Mouse (Mus musculus): ENCODE measurements around the gene Palm3. TPM values are rescaled to one million over a fixed set of nuclear protein-coding genes. Genes with fewer than 3 reads are reported as not detected.
A peak's percentile ranks its signal among the peaks of the same experiment; 100 is the strongest.

Palm3 gene
- polyA plus RNA-seq, 1 experiment from 2014 or later = 0.30 TPM

DNA sequence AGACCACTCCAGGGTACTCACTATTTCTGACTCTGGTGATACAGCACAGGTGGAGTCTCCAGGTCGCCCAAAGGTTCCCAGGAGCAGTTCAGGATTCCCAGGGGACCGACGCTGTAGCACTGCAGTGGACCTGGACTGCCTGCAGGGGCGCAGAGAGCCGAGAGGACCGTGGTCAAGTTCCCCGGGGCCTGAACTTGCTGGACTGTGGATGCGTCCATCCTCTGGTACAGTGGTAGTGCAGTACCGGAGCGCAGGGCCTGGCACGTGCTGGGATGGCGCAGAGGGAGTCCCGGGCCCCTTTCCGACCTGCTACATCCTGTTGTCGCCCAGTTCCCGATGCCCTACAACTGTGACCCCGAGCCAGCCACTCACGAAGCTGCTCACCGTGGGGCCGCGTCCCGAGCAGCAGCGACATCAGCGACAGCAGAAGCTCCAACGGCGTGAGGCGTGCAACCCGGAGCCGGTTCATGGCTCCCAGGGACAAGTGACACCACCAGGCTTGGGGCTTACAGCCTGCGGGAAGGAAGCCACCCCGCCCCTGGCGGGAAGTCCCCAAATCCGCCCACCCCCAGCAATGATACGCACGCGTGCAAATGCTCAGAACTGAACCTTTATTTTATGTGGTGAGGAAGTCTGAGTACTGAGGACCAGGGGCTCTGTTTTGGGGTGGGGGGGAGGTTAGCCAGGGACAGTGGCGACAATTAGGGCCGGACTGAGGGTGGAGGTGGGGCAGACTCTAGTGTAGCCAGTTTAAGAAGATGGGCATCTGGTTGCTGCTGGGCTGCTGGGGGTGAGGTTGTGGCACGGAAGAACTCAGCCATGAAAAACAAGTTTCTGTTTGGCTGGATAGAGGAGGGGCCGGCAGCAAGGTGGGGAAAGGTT is 21.0 kb downstream of the Palm3 start, which contains the start of gene Il27ra:
TSS of gene Il27ra (minus strand) at position 524 of the 882 bp plus-strand sequence.
- H3K27ac ChIP-seq (ENCODE audit: low read depth, low read length) = no peak within 1 kb of the TSS
- TF ChIP-seq CTCF (IDR thresholded peaks at IDR 0.05; ENCODE audit: low read depth) = peak; percentile 85
- H3K4me2 ChIP-seq (replicated peaks; ENCODE audit: low read depth) = peak within 1 kb of the TSS; percentile 63
- H3K9me3 ChIP-seq (ENCODE audit: control insufficient read depth) = no peaks in the 10 kb centered on the region
- WGBS = 10% methylated on average over 40 of the region's 40 CpGs
- peak within 1 kb of the TSS; percentile 28 for H3K4me3 ChIP-seq (ENCODE audit: low read depth, low read length)
- no peaks in the 10 kb centered on the region for H3K36me3 ChIP-seq (ENCODE audit: control insufficient read depth, insufficient read depth)
- peaks cover 31% of the 10 kb centered on the region for H3K27me3 ChIP-seq (replicated peaks; ENCODE audit: control insufficient read depth, insufficient read depth, low read length)
- H3K4me1 ChIP-seq (replicated peaks; ENCODE audit: control insufficient read depth, insufficient read depth, low read length) = no peaks in the 10 kb centered on the region
- H3K9ac ChIP-seq (ENCODE audit: low read depth, low read length) = no peak within 1 kb of the TSS
- peak; percentile 62 for ATAC-seq

DNA sequence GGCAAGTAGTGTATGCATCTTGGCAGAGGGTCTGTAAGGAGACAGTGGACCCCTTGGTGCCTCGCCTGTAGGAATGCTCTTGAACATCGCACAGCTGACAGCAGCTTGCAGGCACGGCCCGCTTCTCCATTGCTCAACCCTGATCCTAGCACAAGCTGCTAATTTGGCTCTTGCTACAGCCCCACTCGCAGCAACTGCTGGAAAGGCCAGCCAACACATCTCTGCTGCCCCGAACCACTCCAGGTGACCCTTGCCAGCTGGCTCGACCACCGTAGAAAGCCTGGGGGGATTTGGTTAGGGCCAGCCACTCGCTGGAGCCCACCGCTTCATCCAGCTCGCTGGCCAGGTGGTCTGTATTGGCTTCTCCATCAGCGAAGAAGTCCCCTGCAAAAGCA is 21.7 kb downstream of the Palm3 start:
- Histone ChIP-seq H3K9ac (ENCODE audit: low read depth, low read length) (no peak overlapping the region), H3K4me2 (replicated peaks; ENCODE audit: low read depth) (peak overlapping the region; percentile 63), H3K27me3 (replicated peaks; ENCODE audit: control insufficient read depth, insufficient read depth, low read length) (peaks cover 31% of the 10 kb centered on the region), H3K36me3 (ENCODE audit: control insufficient read depth, insufficient read depth) (no peaks in the 10 kb centered on the region), H3K27ac (ENCODE audit: low read depth, low read length) (no peak overlapping the region), H3K4me3 (ENCODE audit: low read depth, low read length) (no peak overlapping the region), H3K4me1 (replicated peaks; ENCODE audit: control insufficient read depth, insufficient read depth, low read length) (no peaks in the 10 kb centered on the region), H3K9me3 (ENCODE audit: control insufficient read depth) (no peaks in the 10 kb centered on the region)
- TF ChIP-seq CTCF (IDR thresholded peaks at IDR 0.05; ENCODE audit: low read depth) = no peak
- ATAC-seq = no peak
- WGBS = 52% methylated on average over 12 of the region's 12 CpGs

DNA sequence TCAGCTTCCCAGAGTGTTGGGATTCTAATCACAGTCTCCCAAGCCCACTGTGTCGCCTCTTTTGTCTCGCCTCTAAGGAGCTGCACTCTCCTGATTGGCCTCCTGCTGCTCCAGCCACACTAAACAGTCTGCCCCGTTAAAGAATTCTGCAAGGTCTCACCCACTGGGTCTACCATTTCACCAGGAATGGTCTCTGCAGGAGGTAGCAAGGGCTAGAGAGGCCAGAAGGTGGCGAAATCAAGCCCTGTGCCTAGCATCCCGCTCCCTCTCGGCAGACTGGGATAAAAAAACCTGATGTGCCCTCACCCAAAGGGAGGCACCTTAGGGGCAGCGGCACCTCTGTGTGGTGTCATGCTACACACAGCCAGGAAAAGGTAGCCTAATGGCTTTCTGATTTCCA is 22.8 kb downstream of the Palm3 start:
- Histone ChIP-seq H3K27ac (ENCODE audit: low read depth, low read length) (no peak overlapping the region), H3K4me3 (ENCODE audit: low read depth, low read length) (no peak overlapping the region), H3K4me2 (replicated peaks; ENCODE audit: low read depth) (no peak overlapping the region), H3K36me3 (ENCODE audit: control insufficient read depth, insufficient read depth) (no peaks in the 10 kb centered on the region), H3K9ac (ENCODE audit: low read depth, low read length) (no peak overlapping the region), H3K4me1 (replicated peaks; ENCODE audit: control insufficient read depth, insufficient read depth, low read length) (no peaks in the 10 kb centered on the region), H3K9me3 (ENCODE audit: control insufficient read depth) (no peaks in the 10 kb centered on the region), H3K27me3 (replicated peaks; ENCODE audit: control insufficient read depth, insufficient read depth, low read length) (peaks cover 31% of the 10 kb centered on the region)
- whole genome bisulfite sequencing = 28% methylated on average over 7 of the region's 7 CpGs
- TF ChIP-seq CTCF (IDR thresholded peaks at IDR 0.05; ENCODE audit: low read depth) = peak; percentile 29; the same call in 1 of the 2 replicates
- no peak for ATAC-seq

DNA sequence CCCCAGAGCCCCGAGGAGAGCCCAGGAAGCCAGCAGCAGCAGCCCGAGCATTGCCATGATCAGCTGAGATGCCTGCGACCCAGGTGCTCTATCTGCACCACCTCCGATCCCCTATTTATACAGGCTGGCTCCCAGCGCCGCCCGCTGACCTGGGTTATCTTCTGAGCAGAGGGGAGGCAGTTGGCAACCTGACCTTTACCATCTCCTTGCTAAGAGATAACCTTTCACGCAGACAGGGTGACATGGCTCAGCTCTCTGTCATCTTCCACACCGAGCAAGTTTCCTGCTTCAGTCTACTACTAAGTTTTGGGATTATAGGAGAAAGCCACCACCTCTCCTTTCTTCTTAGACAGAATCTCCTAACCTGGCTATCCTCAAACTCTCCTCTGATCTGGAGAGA is 23.6 kb downstream of the Palm3 start, which contains the start of gene Rln3:
TSS of gene Rln3 (minus strand) at position 101 of the 400 bp plus-strand sequence.
- no peak for ATAC-seq
- Histone ChIP-seq H3K27ac (ENCODE audit: low read depth, low read length) (no peak within 1 kb of the TSS), H3K4me3 (ENCODE audit: low read depth, low read length) (0 out of 2 replicates have a peak within 1 kb of the TSS, but pooled peaks have one; percentile 2), H3K36me3 (ENCODE audit: control insufficient read depth, insufficient read depth) (no peaks in the 10 kb centered on the region), H3K4me1 (replicated peaks; ENCODE audit: control insufficient read depth, insufficient read depth, low read length) (no peaks in the 10 kb centered on the region), H3K27me3 (replicated peaks; ENCODE audit: control insufficient read depth, insufficient read depth, low read length) (peaks cover 31% of the 10 kb centered on the region), H3K9me3 (ENCODE audit: control insufficient read depth) (no peaks in the 10 kb centered on the region), H3K9ac (ENCODE audit: low read depth, low read length) (no peak within 1 kb of the TSS), H3K4me2 (replicated peaks; ENCODE audit: low read depth) (no peak within 1 kb of the TSS)
- TF ChIP-seq CTCF (IDR thresholded peaks at IDR 0.05; ENCODE audit: low read depth) = no peak
- 20% methylated on average over 9 of the region's 9 CpGs for WGBS

DNA sequence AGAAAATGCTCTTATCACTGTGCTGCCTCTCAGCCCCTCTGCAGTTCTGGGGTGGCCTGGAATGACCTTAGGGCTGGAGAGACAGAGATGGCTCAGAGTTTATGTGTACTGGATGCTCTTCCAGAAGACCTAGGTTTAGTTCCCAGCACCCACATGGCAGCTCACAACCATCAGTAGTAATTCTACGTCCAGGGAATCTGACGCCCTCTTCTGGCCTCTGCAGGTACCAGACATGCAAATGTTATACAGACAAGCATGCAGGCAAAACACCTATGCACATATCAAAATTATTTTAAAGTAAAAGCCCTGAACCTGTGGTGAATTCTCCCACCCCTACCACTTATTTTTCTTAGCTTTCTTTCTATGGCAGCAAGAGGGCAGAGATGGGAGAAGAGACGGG is 25.2 kb downstream of the Palm3 start:
- no peak overlapping the region for H3K9ac ChIP-seq (ENCODE audit: low read depth, low read length)
- no peak overlapping the region for H3K4me3 ChIP-seq (ENCODE audit: low read depth, low read length)
- no peaks in the 10 kb centered on the region for H3K36me3 ChIP-seq (ENCODE audit: control insufficient read depth, insufficient read depth)
- no peak for ATAC-seq
- no peaks in the 10 kb centered on the region for H3K4me1 ChIP-seq (replicated peaks; ENCODE audit: control insufficient read depth, insufficient read depth, low read length)
- no peak overlapping the region for H3K27ac ChIP-seq (ENCODE audit: low read depth, low read length)
- TF ChIP-seq CTCF (IDR thresholded peaks at IDR 0.05; ENCODE audit: low read depth) = no peak
- H3K27me3 ChIP-seq (replicated peaks; ENCODE audit: control insufficient read depth, insufficient read depth, low read length) = peaks cover 31% of the 10 kb centered on the region
- 77% methylated on average over 3 of the region's 3 CpGs for WGBS
- no peaks in the 10 kb centered on the region for H3K9me3 ChIP-seq (ENCODE audit: control insufficient read depth)
- H3K4me2 ChIP-seq (replicated peaks; ENCODE audit: low read depth) = no peak overlapping the region

DNA sequence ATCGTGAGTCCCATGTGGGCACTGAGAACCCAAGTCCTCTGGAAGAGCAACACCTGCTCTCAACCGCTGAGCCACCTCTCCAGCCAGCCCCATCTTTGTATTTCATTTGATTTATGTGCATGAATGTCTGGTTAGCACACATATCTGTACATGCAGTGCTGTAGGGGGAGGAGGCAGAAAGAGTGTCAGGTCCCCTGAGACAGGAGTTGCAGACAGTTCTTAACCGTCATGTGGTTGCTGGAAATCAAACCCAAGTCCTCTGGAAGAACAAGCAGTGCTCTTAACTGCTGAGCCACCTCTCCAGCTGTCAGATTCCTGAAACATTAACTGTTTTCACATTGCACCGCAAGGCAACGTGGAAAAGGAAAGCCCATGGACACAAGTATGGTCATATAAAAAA is 26.9 kb downstream of the Palm3 start:
- TF ChIP-seq CTCF (IDR thresholded peaks at IDR 0.05; ENCODE audit: low read depth) = no peak
- H3K4me2 ChIP-seq (replicated peaks; ENCODE audit: low read depth) = no peak overlapping the region
- no peak for ATAC-seq
- no peak overlapping the region for H3K9ac ChIP-seq (ENCODE audit: low read depth, low read length)
- H3K36me3 ChIP-seq (ENCODE audit: control insufficient read depth, insufficient read depth) = no peaks in the 10 kb centered on the region
- H3K9me3 ChIP-seq (ENCODE audit: control insufficient read depth) = no peaks in the 10 kb centered on the region
- no peaks in the 10 kb centered on the region for H3K4me1 ChIP-seq (replicated peaks; ENCODE audit: control insufficient read depth, insufficient read depth, low read length)
- 65% methylated on average over 5 of the region's 5 CpGs for WGBS
- H3K27ac ChIP-seq (ENCODE audit: low read depth, low read length) = no peak overlapping the region
- H3K4me3 ChIP-seq (ENCODE audit: low read depth, low read length) = no peak overlapping the region
- peaks cover 23% of the 10 kb centered on the region for H3K27me3 ChIP-seq (replicated peaks; ENCODE audit: control insufficient read depth, insufficient read depth, low read length)
